Mouse (Mus musculus): ENCODE data around the gene Swi5. TPM values are rescaled to one million over a fixed set of nuclear protein-coding genes. Genes with fewer than 3 reads are reported as not detected.
A peak's percentile ranks its signal among the peaks of the same experiment; 100 is the strongest.

Gene Swi5
- polyA plus RNA-seq, 1 experiment, result 253 TPM

GRCm38 (mm10) chr2:32240591-32240990 is 47.3 kb downstream of the Swi5 start:
- no peaks in the 10 kb centered on the region for H3K36me3 ChIP-seq (ENCODE audit: control insufficient read depth, insufficient read depth)
- no peak overlapping the region for H3K4me3 ChIP-seq
- H3K4me2 ChIP-seq (ENCODE audit: low read depth), result no peak overlapping the region
- H3K79me2 ChIP-seq (ENCODE audit: control insufficient read depth, insufficient read depth), result no peaks in the 10 kb centered on the region
- H3ac ChIP-seq (ENCODE audit: control insufficient read depth, insufficient read length), result no peak overlapping the region
- no peaks in the 10 kb centered on the region for H3K27me3 ChIP-seq (ENCODE audit: control insufficient read depth, insufficient read depth, insufficient read length)
- TF ChIP-seq MYOD1 (IDR thresholded peaks at IDR 0.05; ENCODE audit: control insufficient read depth in 1 of 3, insufficient read length in 2 of 3, low read depth in 2 of 3) (no peak), TCF12 (IDR thresholded peaks at IDR 0.05; ENCODE audit: insufficient read depth, poor library complexity, severe bottlenecking) (no peak), POLR2AphosphoS2 (IDR thresholded peaks at IDR 0.05; ENCODE audit: insufficient read length, low read depth) (no peak), MAX (IDR thresholded peaks at IDR 0.05; ENCODE audit: low read depth) (no peak), CEBPB (IDR thresholded peaks at IDR 0.05; ENCODE audit: insufficient read depth, poor library complexity, severe bottlenecking) (no peak), USF1 (IDR thresholded peaks at IDR 0.05; ENCODE audit: low read depth) (no peak), MYOG (IDR thresholded peaks at IDR 0.05; ENCODE audit: control insufficient read depth in 1 of 3, insufficient read depth in 1 of 3, insufficient read length in 2 of 3, low read depth in 2 of 3) (no peak), TCF3 (IDR thresholded peaks at IDR 0.05; ENCODE audit: insufficient read length, low read depth) (no peak), POLR2A (IDR thresholded peaks at IDR 0.05; ENCODE audit: insufficient read length, low read depth) (no peak), E2F4 (IDR thresholded peaks at IDR 0.05; ENCODE audit: insufficient read depth) (no peak), REST (IDR thresholded peaks at IDR 0.05; ENCODE audit: insufficient read depth, insufficient read length) (no peak), SRF (IDR thresholded peaks at IDR 0.05; ENCODE audit: control insufficient read depth, insufficient read length, low read depth) (no peak)

- TF ChIP-seq REST (IDR thresholded peaks at IDR 0.05; ENCODE audit: insufficient read depth, insufficient read length) (no peak), POLR2AphosphoS2 (IDR thresholded peaks at IDR 0.05; ENCODE audit: insufficient read length, low read depth) (no peak), MYOG (IDR thresholded peaks at IDR 0.05; ENCODE audit: control insufficient read depth in 1 of 3, insufficient read depth in 1 of 3, insufficient read length in 2 of 3, low read depth in 2 of 3) (no peak), TCF3 (IDR thresholded peaks at IDR 0.05; ENCODE audit: insufficient read length, low read depth) (no peak), MYOD1 (IDR thresholded peaks at IDR 0.05; ENCODE audit: control insufficient read depth in 1 of 3, insufficient read length in 2 of 3, low read depth in 2 of 3) (no peak), CEBPB (IDR thresholded peaks at IDR 0.05; ENCODE audit: insufficient read depth, poor library complexity, severe bottlenecking) (no peak), MAX (IDR thresholded peaks at IDR 0.05; ENCODE audit: low read depth) (no peak), USF1 (IDR thresholded peaks at IDR 0.05; ENCODE audit: low read depth) (no peak), E2F4 (IDR thresholded peaks at IDR 0.05; ENCODE audit: insufficient read depth) (no peak), POLR2A (IDR thresholded peaks at IDR 0.05; ENCODE audit: insufficient read length, low read depth) (no peak), SRF (IDR thresholded peaks at IDR 0.05; ENCODE audit: control insufficient read depth, insufficient read length, low read depth) (no peak), TCF12 (IDR thresholded peaks at IDR 0.05; ENCODE audit: insufficient read depth, poor library complexity, severe bottlenecking) (no peak)
- no peaks in the 10 kb centered on the region for H3K36me3 ChIP-seq (ENCODE audit: control insufficient read depth, insufficient read depth)
- no peak overlapping the region for H3K4me3 ChIP-seq
- no peak overlapping the region for H3K4me2 ChIP-seq (ENCODE audit: low read depth)
- H3ac ChIP-seq (ENCODE audit: control insufficient read depth, insufficient read length), result no peak overlapping the region
- no peaks in the 10 kb centered on the region for H3K79me2 ChIP-seq (ENCODE audit: control insufficient read depth, insufficient read depth)
- no peaks in the 10 kb centered on the region for H3K27me3 ChIP-seq (ENCODE audit: control insufficient read depth, insufficient read depth, insufficient read length)
Measured at GRCm38 (mm10) chr2:32238708-32239435, 49.0 kb downstream of the Swi5 start.

GRCm38 (mm10) chr2:32237571-32237970 is 50.3 kb downstream of the Swi5 start:
- H3K27me3 ChIP-seq (ENCODE audit: control insufficient read depth, insufficient read depth, insufficient read length), result no peaks in the 10 kb centered on the region
- H3K4me3 ChIP-seq, result peak overlapping the region; percentile 86
- H3K36me3 ChIP-seq (ENCODE audit: control insufficient read depth, insufficient read depth), result peaks cover 11% of the 10 kb centered on the region
- H3K79me2 ChIP-seq (ENCODE audit: control insufficient read depth, insufficient read depth), result no peaks in the 10 kb centered on the region
- H3ac ChIP-seq (ENCODE audit: control insufficient read depth, insufficient read length), result no peak overlapping the region
- TF ChIP-seq SRF (IDR thresholded peaks at IDR 0.05; ENCODE audit: control insufficient read depth, insufficient read length, low read depth) (no peak), TCF3 (IDR thresholded peaks at IDR 0.05; ENCODE audit: insufficient read length, low read depth) (no peak), POLR2A (IDR thresholded peaks at IDR 0.05; ENCODE audit: insufficient read length, low read depth) (no peak), MYOG (IDR thresholded peaks at IDR 0.05; ENCODE audit: control insufficient read depth in 1 of 3, insufficient read depth in 1 of 3, insufficient read length in 2 of 3, low read depth in 2 of 3) (no peak), MYOD1 (IDR thresholded peaks at IDR 0.05; ENCODE audit: control insufficient read depth in 1 of 3, insufficient read length in 2 of 3, low read depth in 2 of 3) (no peak), USF1 (IDR thresholded peaks at IDR 0.05; ENCODE audit: low read depth) (no peak), TCF12 (IDR thresholded peaks at IDR 0.05; ENCODE audit: insufficient read depth, poor library complexity, severe bottlenecking) (no peak), POLR2AphosphoS2 (IDR thresholded peaks at IDR 0.05; ENCODE audit: insufficient read length, low read depth) (no peak), E2F4 (IDR thresholded peaks at IDR 0.05; ENCODE audit: insufficient read depth) (no peak), CEBPB (IDR thresholded peaks at IDR 0.05; ENCODE audit: insufficient read depth, poor library complexity, severe bottlenecking) (no peak), MAX (IDR thresholded peaks at IDR 0.05; ENCODE audit: low read depth) (no peak), REST (IDR thresholded peaks at IDR 0.05; ENCODE audit: insufficient read depth, insufficient read length) (no peak)
- peak overlapping the region; percentile 95 for H3K4me2 ChIP-seq (ENCODE audit: low read depth)

GRCm38 (mm10) chr2:32236760-32237487 is 51.0 kb downstream of the Swi5 start:
- peaks cover 13% of the 10 kb centered on the region for H3K36me3 ChIP-seq (ENCODE audit: control insufficient read depth, insufficient read depth)
- peak overlapping the region; percentile 27 for H3ac ChIP-seq (ENCODE audit: control insufficient read depth, insufficient read length)
- no peaks in the 10 kb centered on the region for H3K79me2 ChIP-seq (ENCODE audit: control insufficient read depth, insufficient read depth)
- no peaks in the 10 kb centered on the region for H3K27me3 ChIP-seq (ENCODE audit: control insufficient read depth, insufficient read depth, insufficient read length)
- peak overlapping the region; percentile 95 for H3K4me2 ChIP-seq (ENCODE audit: low read depth)
- peak overlapping the region; percentile 86 for H3K4me3 ChIP-seq
- TF ChIP-seq MYOG (IDR thresholded peaks at IDR 0.05; ENCODE audit: control insufficient read depth in 1 of 3, insufficient read depth in 1 of 3, insufficient read length in 2 of 3, low read depth in 2 of 3) (no peak), REST (IDR thresholded peaks at IDR 0.05; ENCODE audit: insufficient read depth, insufficient read length) (no peak), POLR2A (IDR thresholded peaks at IDR 0.05; ENCODE audit: insufficient read length, low read depth) (no peak), TCF12 (IDR thresholded peaks at IDR 0.05; ENCODE audit: insufficient read depth, poor library complexity, severe bottlenecking) (no peak), TCF3 (IDR thresholded peaks at IDR 0.05; ENCODE audit: insufficient read length, low read depth) (no peak), SRF (IDR thresholded peaks at IDR 0.05; ENCODE audit: control insufficient read depth, insufficient read length, low read depth) (no peak), USF1 (IDR thresholded peaks at IDR 0.05; ENCODE audit: low read depth) (no peak), POLR2AphosphoS2 (IDR thresholded peaks at IDR 0.05; ENCODE audit: insufficient read length, low read depth) (no peak), CEBPB (IDR thresholded peaks at IDR 0.05; ENCODE audit: insufficient read depth, poor library complexity, severe bottlenecking) (no peak), E2F4 (IDR thresholded peaks at IDR 0.05; ENCODE audit: insufficient read depth) (no peak), MAX (IDR thresholded peaks at IDR 0.05; ENCODE audit: low read depth) (no peak), MYOD1 (IDR thresholded peaks at IDR 0.05; ENCODE audit: control insufficient read depth in 1 of 3, insufficient read length in 2 of 3, low read depth in 2 of 3) (no peak)
